Mouse (Mus musculus): ENCODE results near the gene Lrch4.
"Not testable (repeated sequence)": the region's sequence is repeated elsewhere in the genome, so short reads cannot be mapped to it uniquely, and the experiment has no call there.

The Lrch4 gene

GRCm38 (mm10) chr5:137613550-137613949 lies 15.4 kb upstream of the Lrch4 start, which contains the start of gene Pcolce:
Pcolce (minus strand) TSS chr5:137613784.
- DNase-seq, result no peak

GRCm38 (mm10) chr5:137614921-137615320 lies 14.0 kb upstream of the Lrch4 start:
- not testable (repeated sequence) for DNase-seq

DNA sequence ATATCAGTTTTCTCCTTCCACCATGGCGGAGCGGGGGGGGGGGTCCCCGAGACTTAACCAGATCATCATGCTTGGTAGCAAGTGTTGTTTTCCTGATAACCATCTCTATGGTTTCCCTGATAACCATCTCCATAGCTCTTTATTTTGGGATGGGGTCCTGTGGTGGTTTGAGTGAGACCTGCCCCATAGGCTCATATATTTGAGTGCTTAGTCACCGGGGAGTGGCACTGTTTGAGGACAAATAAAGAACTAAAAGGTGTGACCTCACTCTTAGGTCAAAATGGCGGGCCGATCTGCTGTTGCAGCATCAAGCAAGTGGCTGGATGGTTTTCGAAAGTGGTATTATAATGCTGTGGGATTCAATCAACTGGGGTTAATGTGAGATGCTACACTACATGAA lies 13.6 kb upstream of the Lrch4 start:
- DNase-seq, result no peak

DNA sequence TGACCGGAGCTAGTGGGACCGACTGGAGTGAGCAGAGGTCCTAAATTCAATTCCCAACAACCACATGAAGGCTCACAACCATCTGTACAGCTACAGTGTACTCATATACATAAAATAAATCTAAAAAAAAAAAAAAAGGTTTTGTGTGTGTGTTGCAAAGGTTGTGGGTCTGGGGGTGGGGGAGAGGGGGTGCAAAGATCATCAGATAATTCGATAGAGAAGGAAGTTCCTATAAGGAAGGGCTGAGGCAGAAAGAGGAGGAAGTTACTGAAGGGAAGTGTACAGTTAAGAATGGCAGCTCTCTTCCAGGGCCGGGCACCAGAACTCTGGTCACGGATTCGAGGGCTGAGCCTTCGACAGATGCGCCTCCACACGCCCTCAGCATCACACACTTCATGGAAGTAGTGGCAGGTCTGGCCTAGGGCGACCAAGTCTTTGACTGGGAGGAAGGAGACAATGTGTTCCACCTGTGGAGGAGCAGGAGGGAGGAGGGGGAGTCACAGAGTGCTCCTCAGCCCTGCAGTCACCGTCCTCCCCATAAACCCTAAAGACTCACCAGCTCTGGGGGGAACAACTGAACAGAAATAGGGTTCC lies 4.9 kb upstream of the Lrch4 start:
- no peak for DNase-seq

DNA sequence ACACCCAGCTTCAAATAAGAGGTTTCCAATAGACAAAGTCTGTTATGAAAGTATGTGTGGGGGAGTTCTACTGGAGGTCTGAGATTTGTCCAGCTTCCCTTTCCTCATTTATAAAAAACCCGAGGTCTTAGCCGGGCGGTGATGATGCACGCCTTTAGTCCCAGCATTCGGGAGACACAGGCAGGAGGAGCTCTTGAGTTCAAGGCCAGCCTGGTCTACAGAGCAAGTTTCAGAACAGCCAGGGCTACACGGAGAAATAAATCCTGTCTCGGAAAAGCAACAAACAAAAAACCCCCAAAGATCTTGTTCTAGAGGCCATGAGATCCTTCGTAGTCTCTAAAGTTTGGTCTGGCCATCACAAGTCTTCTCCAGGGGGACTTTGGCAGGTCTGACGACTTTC lies 930 bp upstream of the Lrch4 start:
- DNase-seq, result peak in 1 of 2 experiments; percentile 29

- peak in 1 of 2 experiments; percentile 73 for DNase-seq
Measured at GRCm38 (mm10) chr5:137629306-137629721, 393 bp downstream of the Lrch4 start.

DNA sequence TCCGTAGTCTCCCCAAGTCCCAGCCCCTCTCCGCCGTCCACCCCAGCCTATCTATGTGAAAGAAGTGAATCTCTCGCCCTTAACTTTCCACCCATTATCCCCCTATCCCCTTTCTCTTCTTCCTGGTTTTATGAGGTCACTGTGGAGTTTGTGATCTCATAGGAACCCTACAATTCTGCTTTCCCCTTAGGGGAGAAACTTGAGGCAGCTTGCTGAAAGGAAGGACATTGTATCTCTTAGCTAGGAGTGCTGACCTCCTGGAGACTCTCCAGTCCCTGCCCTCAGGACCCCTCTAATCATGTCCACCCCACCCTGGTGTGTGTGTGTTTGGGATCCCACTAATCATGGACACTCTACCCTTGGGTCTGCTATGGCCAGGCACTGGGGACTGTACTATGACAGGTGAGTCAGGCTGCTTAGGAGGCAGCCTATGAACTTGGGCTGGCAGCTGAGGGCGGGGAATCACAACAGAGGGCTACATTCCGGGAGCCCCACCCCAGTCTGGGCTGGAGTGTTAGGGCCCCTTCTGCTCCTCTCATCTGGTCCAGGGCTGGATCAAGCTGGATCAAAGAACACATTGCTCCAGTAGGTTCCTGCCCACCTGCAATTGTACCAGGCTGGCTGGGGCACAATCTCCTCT lies 1.1 kb downstream of the Lrch4 start:
- no peak for DNase-seq

- no peak for DNase-seq
Measured at GRCm38 (mm10) chr5:137630602-137631001, 1.7 kb downstream of the Lrch4 start.

DNA sequence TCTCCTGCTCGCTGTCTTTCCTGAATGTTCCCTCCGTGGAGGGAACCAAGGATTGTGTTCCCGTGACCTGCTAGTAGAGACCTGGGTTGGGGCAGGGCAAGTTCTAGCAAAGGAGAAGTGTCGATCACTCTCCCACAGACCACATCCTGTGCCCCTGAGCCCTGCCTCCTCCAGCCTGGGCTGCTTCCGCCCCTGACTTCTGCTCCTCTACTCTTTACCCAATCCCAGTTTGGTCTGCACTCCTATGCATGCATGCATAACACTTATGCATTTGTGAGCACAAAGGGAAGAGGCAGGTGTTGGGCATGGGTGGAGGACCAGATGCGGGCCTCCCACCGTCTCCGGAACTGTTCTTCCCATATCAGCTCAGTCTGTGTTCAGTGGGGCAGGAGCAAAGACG lies 2.2 kb downstream of the Lrch4 start:
- DNase-seq, result no peak

GRCm38 (mm10) chr5:137631591-137631990 lies 2.7 kb downstream of the Lrch4 start:
- no peak for DNase-seq

DNA sequence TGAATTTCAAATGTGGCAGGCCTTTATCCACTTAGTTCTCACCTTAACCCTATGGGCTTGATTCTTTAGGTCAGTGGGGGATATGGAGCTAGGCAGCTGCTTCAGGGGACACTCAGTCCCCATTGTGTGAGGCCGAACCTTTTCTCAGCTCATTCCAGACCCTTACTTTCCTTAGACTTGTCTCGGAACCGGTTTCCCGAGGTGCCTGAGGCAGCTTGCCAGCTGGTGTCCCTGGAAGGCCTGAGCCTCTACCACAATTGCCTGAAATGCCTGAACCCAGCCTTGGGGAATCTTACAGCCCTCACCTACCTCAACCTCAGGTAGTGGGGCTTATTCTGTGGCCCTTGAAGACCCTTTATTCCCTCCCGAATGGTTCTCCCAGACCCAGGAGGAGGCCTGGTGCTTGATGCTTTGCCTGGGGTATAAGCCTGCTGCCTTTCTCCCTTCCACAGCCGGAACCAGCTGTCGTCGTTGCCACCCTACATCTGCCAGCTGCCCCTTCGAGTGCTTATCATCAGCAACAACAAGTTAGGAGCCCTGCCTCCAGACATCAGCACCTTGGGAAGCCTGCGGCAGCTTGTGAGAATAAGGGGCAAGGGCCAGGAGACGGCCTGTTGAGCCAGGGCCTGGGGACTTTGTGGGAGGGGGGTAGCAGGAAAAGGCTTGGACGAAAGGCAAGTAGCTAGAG lies 4.6 kb downstream of the Lrch4 start:
- no peak for DNase-seq

GRCm38 (mm10) chr5:137639472-137639871 lies 10.6 kb downstream of the Lrch4 start:
- no peak for DNase-seq

- no peak for DNase-seq
Measured at GRCm38 (mm10) chr5:137641054-137641453, 12.1 kb downstream of the Lrch4 start, which contains the start of gene Sap25. Sap25 (plus strand) TSS chr5:137641334.

DNA sequence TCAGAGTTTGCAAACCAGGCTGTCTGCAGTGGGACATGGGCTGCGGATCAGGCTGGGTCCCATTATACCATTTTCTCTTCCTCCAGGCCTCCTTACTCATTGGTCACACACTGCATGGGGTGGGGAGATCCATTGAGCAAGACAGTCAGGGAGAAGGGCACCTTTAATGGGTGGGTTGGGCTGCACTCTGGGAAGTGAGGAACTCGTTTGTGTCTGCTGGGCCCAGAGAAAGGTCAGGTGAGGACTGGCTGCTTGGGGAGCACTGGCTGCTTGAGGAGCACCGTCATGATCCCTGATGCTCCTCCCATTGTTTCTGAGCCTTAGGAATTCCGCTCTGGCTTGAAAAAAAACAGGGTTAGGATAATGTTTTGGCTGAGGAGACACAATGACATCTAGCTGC lies 14.0 kb downstream of the Lrch4 start:
- no peak for DNase-seq

GRCm38 (mm10) chr5:137644484-137644883 lies 15.6 kb downstream of the Lrch4 start:
- no peak for DNase-seq

DNA sequence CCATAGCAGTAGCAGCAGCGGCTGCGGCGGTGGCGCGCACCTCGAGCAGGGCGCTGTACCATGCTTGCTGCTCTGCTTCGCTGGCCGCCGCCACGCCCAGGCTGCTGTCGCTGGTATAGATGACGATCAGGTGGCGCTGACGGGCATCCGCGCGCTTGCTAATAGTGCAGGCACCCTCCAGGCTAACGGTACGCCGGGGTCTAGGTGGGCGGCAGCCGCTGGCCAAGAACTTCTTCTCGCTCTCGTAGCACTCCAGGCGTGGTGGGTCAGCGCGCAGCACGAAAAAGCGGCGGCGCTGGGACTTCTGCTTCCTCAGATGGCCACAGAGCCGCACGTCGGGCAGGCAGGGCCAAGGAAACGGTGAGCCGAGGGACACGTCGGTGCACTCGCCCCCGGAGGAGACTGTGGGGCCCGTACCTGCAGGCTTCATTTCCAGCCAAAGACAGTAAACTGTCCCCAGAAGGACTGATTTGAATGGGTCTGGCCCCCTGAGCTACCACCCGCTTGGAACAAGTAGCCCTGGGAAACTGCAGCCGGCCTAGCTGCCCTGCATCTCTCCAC lies 16.2 kb downstream of the Lrch4 start:
- DNase-seq, result no peak

DNA sequence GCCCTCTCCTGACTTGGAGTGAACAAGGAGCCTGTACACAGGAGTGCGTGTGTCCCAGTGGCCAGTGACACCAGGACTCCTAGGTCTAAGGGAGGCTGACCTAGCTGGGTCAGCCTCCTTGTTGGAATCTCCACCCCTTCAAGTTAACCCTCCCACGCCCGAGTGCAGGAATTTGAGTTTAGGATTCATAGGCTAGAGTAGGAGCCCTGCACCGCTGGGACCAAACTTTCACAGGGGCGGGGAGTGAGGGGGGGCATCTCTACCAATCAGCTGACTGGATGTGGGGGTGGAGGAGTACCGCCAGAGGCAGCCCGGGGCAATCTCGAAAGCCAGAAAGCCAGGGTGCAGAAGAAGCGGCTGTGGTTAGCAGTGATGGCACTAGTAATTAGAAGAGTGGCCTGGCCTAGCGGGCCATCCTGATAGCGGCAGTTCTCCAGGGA lies 16.8 kb downstream of the Lrch4 start, which contains the start of gene Irs3:
TSS of gene Irs3 (minus strand) at position 63 of the 440 bp plus-strand sequence.
- no peak for DNase-seq

GRCm38 (mm10) chr5:137647827-137648601 lies 19.1 kb downstream of the Lrch4 start:
- DNase-seq, result no peak

GRCm38 (mm10) chr5:137649251-137649650 lies 20.3 kb downstream of the Lrch4 start:
- DNase-seq, result no peak

DNA sequence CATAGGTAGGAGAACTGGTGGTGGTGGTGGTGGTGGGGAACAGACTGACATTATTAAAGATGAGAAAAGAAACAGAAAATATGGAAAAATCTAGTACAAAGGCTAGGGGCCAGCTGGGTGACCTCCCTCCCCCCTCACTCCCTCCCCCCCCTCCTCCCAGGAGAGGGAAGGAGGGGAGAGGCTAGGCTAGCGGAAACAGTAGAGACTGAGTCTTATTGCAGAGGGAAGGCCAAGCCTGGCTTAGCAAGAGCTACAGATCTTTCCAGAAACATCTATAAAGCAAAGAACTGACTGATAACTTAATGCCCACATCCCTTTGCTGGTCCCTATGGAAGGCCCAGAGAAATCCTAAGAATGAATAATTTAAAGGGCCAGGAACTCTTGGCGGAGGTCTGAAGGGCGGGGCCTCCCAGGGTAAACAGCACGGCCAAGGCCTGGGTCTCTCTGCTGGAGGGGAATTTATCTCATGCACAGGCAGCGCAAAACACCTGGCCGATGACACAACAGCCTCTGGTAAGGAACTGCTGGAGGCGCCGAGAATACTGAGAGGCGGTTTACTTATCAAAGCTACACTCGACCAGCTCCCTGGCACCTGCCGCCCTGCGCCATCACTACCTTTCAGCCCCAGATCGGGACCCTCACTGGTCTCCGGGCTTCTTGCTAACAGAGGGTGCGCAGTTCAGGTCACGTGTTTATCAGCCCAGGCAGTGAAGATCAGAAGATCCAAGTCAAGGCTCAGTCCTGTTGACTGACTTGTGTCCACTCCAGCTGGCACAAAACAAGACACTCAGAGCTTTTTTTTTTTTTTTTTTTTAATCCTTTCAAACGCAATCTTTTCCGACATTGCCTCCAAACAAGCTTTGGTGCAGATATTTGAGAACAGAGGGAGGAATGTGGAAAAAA lies 21.0 kb downstream of the Lrch4 start:
- no peak for DNase-seq

DNA sequence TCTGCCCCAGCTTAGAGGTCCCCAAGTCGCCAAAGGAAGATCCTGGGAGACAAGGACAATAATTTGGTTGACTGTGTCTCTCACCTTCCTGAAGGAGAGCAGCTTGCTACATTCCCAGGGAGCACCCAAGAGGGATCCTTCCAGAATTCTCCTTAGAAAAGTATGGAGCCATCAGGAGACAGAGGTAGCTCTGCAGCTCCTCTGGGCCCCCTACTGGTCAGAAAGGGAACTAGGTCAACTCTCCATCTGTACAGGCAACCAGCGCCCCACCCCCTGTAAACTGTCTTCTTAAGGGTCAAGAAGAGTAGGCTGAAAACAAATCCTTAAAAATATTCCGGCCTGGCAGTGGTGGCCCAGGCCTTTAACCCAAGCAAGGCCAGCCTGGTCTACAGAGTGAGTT lies 23.6 kb downstream of the Lrch4 start:
- DNase-seq, result peak; percentile 84 to 93

DNA sequence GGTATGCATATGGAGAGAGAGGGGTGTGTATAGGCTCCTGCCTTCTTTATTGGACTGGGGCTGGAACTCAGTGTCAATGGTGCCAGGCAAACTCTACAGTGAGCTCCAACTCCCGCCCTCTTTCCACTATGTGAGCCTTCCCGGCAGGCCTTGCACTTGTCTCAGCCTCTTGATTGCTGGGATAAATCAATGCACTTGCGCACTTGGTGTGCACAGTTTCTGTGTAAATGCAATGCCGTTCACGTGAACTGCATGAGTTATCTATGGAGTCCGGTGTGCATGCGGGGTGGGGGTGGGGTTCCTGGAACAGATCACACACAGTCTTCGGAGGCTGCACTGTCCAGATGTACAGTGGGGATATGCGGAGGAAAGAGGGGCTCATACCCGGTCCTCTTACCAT lies 24.4 kb downstream of the Lrch4 start:
- DNase-seq, result no peak

All from cerebellum, postnatal 14 days (tissue).